Mouse (Mus musculus) kidney, postnatal 14 days (tissue): ENCODE measurements around the gene Ifngr1.

Source experiments
- DNase-seq: peaks from one replicate; pipeline ENCODE4 v3.0.0; 2022; ENCODE audit warnings: mixed read lengths

Ifngr1 gene

DNA sequence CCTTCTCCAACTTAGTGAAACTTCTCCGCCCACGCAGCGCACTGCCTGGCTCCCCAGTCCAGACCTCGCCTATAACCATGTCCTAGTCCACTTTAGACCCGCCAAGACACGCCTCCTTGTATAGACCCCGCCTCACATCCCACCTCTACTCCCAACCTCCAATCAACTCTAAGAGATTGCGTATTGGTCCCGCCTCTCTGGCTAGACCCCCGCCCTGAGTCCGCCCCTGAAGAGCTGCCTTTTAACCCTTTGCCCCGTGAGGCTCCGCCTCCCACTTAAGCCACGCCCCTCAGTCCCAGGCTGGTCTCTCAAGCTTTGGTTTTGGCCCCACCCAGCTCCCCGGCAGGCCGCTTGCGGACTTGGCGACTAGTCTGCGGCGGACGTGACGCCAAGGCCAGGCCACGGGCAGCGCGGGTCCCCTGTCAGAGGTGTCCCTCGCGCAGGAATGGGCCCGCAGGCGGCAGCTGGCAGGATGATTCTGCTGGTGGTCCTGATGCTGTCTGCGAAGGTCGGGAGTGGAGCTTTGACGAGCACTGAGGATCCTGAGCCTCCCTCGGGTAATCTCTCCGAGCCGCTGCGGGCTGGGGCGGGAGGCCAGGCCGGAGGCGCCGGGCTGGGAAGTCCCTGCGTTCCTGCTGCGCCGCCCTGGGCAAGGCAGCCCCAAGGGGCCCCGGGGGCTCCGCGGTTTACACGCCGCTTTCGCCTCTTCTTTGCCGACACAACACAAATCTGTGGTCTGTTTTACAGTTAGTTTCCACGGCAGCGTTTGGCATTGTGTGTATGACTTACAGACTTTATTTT, at the start of gene Ifngr1:
Gene Ifngr1 (plus strand): TSS at position 309 of the 801 bp plus-strand sequence.
- peak; percentile 100 for DNase-seq

DNA sequence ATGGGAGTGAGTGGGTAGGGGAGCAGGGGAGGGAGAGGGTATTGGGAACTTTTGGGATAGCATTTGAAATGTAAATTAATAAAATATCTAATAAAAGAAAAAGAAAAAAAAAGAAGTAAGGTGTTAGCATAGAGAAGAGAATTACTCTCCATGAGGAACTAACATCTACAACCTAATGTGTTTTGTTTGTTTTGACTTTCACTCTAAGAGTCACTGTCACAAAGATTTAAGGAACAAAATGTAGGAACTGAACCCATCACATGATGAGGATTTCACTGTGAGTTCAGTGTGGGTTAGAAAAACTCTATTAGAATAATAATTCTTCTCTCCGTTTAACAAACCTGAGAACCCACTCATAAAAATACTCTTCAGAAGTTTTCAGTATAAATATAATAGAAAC, 44.9 kb upstream of the Ifngr1 start:
- no peak for DNase-seq

- no peak for DNase-seq
Measured at GRCm38 (mm10) chr10:19548016-19548415, 43.7 kb upstream of the Ifngr1 start.

DNA sequence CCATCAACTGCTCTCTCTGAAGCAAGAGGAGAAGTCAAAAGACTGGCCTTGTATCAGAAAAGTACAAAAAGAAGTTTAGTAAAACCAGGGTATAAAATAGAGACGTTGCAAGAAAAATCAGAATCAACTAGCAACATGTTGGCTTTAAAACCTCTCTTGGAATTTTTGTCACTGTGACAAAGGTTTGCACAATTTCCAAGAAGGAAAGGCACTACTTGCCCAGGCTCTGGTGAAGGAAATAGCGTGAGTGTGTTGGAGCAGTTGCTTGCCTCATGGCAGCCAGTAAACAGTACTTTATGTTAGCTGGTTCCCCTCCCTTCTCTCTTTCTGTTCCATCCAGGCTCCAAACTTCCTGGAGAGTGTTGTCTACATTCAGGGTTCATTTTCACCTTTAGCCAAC, 43.3 kb upstream of the Ifngr1 start:
- no peak for DNase-seq

- no peak for DNase-seq
Measured at GRCm38 (mm10) chr10:19551585-19551984, 40.2 kb upstream of the Ifngr1 start.

- DNase-seq: no peak
Measured at GRCm38 (mm10) chr10:19553857-19554256, 37.9 kb upstream of the Ifngr1 start.

DNA sequence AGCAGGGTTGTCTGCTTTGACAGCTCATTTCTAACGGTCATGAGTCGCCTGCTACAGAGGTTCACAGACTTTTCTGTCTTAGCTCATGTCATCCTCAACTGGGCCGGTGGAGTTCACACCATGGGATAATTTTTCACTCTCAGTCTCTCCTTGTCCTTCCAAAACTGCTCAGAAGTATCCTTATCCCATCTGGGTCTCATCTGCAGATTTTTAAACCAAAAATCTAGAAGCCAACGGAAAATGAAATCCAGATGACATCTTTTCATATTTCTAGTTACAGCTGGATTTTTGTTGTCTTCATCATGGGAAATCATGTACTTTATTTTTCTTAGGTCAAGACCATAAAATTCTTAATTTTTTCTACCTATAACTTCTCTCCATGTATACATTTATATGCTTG, 34.1 kb upstream of the Ifngr1 start:
- DNase-seq: no peak

DNA sequence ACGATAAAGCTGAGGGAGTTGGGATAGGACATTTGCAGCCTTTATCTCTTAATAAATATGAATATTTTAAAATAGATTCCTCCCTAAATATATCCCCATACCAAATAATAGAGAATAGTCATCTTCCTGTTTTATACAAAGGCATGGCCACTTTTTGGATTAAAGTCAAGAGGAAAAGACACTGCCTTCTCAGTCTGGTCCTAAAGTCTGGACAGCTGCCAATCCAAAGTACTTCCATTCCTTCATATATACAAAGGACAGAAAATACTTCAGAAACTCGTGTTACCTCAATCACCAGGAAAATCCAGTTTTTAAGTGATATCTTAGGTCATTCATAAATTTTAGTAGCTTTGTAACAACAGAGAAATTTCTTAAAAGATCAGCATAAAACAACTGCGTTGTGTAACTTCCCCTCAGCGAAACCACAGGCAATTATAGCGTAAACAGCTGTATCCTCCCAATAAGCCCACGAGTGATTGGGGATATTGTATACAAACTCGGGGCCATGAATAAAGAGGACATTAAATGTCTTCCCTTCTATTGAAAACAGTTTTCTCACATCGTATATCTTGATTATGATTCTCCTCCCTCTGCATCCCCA, 32.1 kb upstream of the Ifngr1 start:
- DNase-seq: no peak

DNA sequence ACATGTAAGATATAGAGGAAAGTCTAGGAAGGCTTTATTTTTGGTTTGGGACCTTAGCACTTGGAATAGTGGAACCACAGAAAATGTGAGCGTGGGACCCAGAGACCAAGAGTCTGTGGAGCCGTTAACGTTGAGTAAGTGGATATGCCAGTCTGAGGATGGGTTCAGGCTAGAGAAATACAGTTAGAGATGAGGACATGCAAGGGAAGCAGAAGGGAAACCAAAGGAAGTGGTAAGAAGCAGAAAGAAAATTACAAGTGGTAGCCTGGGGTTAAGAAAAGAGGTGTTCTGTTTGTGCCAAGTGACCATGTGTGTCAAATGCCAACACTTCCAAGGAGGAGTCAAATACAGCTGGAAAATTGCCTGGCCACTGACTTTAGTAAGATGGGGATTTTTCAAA, 29.2 kb upstream of the Ifngr1 start:
- DNase-seq: no peak

- DNase-seq: peak; percentile 12
Measured at GRCm38 (mm10) chr10:19563443-19563861, 28.3 kb upstream of the Ifngr1 start.

GRCm38 (mm10) chr10:19567481-19567880, 24.3 kb upstream of the Ifngr1 start:
- DNase-seq: no peak

DNA sequence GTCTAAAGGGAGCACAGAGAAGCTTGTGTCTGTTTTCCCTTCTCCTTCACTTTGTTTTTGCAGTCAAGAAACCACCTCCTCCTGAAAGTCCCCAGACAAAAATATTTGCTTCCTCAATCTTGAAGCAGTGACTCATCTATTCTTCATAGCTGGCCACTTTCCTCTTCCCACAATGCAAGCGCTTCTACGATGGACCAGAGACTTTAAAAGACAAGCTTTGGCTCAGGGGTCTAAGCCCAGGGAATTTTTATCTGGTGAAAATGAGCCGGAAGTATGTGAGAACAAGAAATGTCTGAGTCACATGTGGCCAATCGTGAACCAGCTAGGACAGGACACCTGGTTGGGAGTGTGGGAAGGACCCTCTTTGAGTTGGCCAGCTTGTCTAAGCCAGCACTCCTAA, 21.5 kb upstream of the Ifngr1 start:
- DNase-seq: no peak

GRCm38 (mm10) chr10:19570716-19571115, 21.0 kb upstream of the Ifngr1 start:
- DNase-seq: no peak

GRCm38 (mm10) chr10:19577571-19577970, 14.2 kb upstream of the Ifngr1 start:
- no peak for DNase-seq

GRCm38 (mm10) chr10:19578001-19578400, 13.7 kb upstream of the Ifngr1 start:
- DNase-seq: no peak

DNA sequence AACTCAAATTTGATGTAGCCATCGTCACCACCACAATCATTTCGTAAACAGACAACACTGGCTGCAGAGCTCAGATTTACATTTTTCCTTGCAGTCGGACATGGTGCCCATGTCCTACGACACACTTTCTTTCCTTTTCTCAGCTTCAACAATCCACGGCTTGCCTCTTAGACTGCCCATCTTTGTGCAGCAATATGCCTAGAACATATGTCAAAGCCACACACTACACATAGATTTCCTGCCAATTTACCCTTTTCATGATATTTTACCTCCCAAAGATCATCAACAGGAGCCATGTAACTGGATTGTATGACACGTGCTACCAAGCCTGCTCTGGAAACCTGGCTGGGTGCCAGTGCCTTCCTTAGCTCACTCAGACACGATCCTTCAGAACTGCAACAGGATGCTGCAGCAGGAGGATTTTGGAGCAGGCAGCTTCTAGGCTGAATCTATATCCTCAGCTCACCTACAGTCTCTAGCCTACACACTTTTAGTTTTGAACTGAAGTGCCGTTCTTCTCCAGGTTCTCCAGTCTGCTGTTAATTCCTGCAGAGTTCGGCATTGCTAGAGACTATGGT, 13.3 kb upstream of the Ifngr1 start:
- DNase-seq: peak; percentile 47

DNA sequence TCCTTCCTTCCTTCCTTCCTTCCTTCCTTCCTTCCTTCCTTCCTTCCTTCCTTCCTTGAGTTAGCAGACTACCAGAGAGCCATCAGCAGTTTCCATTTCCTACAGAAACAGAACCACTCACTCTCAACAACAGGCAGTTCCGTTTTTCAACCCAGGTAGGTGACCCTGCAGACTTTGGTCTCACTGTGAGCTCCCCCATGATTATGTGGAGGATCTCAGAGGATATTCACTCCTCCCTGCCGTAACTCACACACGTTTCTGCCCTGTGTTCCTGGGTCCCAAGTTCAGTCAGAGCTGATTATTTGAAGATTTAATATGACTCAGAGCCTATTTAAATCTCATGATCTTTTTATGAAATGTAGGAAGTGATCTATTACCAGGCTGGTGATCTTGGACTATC, 11.1 kb upstream of the Ifngr1 start:
- DNase-seq: no peak

DNA sequence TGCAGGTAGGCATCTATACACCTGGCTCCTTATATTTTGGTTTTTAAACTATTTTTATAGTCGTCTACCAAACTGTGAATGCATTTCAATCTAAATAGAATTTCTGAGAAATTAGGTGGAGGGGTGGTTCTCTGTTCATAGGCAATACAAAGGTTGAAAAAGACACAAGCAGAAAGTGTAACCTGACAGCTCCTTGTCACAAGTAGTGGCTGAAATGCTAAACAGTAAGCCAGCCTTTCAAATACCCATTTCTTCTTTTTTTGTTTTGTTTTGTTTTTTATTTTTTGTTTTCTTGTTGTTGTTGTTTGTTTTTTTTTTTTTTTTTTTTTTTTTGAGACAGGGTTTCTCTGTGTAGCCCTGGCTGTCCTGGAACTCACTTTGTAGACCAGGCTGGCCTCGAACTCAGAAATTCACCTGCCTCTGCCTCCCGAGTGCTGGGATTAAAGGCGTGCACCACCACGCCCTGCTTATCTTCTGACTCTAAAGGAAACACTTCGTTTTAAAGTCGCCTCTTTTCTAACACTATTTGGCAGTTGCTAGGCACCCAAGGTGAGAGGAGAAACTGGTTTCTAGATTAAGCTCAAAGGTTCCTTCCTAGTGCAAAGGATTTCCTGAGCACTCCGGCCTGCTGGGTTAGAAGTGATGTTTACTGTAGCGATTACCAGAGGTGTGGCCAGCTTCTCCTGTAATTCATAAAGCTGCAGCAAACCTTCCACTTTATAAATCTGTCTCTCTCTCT, 9.7 kb upstream of the Ifngr1 start:
- DNase-seq: peak; percentile 17

DNA sequence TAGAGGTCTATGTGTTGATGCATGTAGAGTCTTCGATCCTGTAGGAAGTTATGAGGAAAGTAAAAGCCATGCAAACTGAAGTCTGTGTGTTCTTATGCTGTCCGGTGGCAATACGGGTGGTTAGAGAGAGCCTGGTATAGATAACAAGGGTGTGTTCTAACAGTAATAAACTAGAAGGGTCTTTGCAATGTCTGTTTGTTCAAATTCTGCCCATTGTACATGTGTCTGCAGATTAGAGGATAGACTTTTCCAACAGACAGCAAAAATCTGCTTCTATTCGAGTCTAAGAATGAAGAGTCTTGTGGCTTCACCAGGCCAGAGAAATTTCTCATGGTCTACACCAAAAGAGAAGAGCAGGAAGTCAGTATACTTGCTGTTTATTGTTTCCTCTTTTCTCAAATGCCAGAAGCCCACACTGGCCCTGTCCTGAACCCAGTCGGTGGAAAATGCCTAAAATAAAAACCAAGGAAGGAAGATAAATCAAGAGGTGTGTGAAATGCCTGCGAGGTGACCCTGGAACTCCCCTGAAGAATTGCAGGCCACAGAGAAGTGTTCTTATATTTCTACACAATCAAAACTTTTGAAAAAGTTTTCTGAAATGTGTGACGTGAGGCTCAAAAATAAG, 8.8 kb upstream of the Ifngr1 start:
- no peak for DNase-seq

DNA sequence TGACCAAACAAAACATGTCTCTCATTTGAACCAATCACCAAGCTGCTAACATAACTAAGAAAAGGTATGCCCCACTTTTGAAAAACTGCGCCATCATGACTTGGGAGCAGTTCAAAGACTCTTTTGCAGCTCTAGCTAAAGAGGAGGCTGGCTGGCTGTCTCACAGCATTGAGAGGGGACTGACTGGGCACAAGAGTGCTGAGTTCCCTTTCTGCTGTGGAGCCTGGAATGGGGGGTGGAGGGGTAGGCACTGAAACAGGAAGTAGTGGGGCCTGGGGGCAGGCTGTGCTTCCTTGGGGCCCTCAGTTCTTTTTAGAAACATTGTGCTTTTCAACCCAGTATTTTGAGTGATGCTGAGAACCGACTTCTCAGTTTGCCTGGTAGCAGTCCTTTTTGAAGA, 7.7 kb upstream of the Ifngr1 start:
- no peak for DNase-seq

GRCm38 (mm10) chr10:19584846-19585245, 6.9 kb upstream of the Ifngr1 start:
- DNase-seq: no peak

- DNase-seq: no peak
Measured at GRCm38 (mm10) chr10:19585860-19586259, 5.9 kb upstream of the Ifngr1 start.

GRCm38 (mm10) chr10:19587281-19587680, 4.5 kb upstream of the Ifngr1 start:
- no peak for DNase-seq
